Mouse (Mus musculus): ENCODE measurements at regions not wholly inside any gene's neighbourhood (a gene's known extent, or its start where the extent isn't known, plus 50 kb on each side); places are given as distances from the start of the nearest gene placed in this dataset.
A peak's percentile ranks its signal among the peaks of the same experiment; 100 is the strongest.

DNA sequence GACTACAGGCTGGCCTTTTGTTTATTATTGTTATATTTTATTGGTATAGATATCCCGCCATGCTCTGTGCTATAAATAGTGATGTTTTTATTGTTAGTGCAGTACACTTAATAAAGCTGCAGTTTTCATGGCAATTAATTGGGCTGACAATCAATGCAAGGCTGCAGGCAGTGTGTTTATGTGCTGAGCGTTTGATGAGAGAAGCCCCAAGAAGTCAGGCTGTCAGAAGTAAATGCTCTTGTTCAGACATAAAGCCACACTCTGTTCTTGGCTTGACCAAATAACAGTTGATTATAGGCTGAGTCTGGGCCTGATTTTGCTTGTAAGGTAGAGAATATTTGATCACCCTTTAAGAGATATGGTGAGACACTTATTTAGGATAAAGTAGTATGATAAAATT lies 341.4 kb downstream of the Cps1 start:
- Histone ChIP-seq H3K4me2 (replicated peaks; ENCODE audit: low read depth, low read length, severe bottlenecking) (no peak overlapping the region), H3K9ac (ENCODE audit: low read depth, low read length, severe bottlenecking) (no peak overlapping the region), H3K27me3 (ENCODE audit: control insufficient read depth, insufficient read depth, low read length) (no peaks in the 10 kb centered on the region), H3K9me3 (ENCODE audit: control insufficient read depth, low read length) (no peaks in the 10 kb centered on the region), H3K4me1 (ENCODE audit: control insufficient read depth, insufficient read depth, low read length) (no peaks in the 10 kb centered on the region), H3K36me3 (ENCODE audit: control insufficient read depth, insufficient read depth, low read length) (no peaks in the 10 kb centered on the region), H3K27ac (replicated peaks; ENCODE audit: low read depth, low read length) (no peak overlapping the region), H3K4me3 (replicated peaks; ENCODE audit: low read length) (no peak overlapping the region)
- whole genome bisulfite sequencing = 18% methylated on average over 2 of the region's 2 CpGs
- DNase-seq (ENCODE audit: low spot score) (no peak), ATAC-seq (ENCODE audit: low FRiP score, low read depth) (no peak)
- no peak for TF ChIP-seq POLR2A (IDR thresholded peaks at IDR 0.05; ENCODE audit: borderline replicate concordance, extremely low read depth, insufficient read depth, insufficient read length)

DNA sequence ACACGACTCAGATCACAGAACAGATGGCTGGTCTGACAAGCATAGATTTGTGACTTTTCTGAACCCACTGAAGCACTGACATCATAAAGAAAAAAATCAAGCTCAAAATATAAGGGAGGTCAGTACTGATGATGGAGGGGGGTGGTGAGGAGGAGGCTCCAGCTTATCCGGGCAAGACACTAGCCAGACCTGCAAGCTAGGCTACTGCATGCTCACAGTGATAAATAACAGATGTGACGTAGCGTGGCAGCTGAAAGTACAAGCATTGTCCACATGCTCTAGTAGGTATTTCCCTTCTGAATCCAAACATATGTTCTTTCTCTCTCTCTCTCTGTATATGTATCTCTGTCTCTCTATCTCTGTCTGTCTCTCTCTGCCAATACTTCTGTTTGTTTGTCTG lies 342.7 kb downstream of the Cps1 start:
- H3K9me3 ChIP-seq (ENCODE audit: control insufficient read depth, low read length) = no peaks in the 10 kb centered on the region
- H3K27me3 ChIP-seq (ENCODE audit: control insufficient read depth, insufficient read depth, low read length) = no peaks in the 10 kb centered on the region
- TF ChIP-seq POLR2A (IDR thresholded peaks at IDR 0.05; ENCODE audit: borderline replicate concordance, extremely low read depth, insufficient read depth, insufficient read length) = no peak
- no peak overlapping the region for H3K9ac ChIP-seq (ENCODE audit: low read depth, low read length, severe bottlenecking)
- ATAC-seq (ENCODE audit: low FRiP score, low read depth) (no peak), DNase-seq (ENCODE audit: low spot score) (no peak)
- H3K36me3 ChIP-seq (ENCODE audit: control insufficient read depth, insufficient read depth, low read length) = no peaks in the 10 kb centered on the region
- no peak overlapping the region for H3K4me2 ChIP-seq (replicated peaks; ENCODE audit: low read depth, low read length, severe bottlenecking)
- 24% methylated on average over 4 of the region's 4 CpGs for WGBS
- no peak overlapping the region for H3K4me3 ChIP-seq (replicated peaks; ENCODE audit: low read length)
- no peak overlapping the region for H3K27ac ChIP-seq (replicated peaks; ENCODE audit: low read depth, low read length)
- H3K4me1 ChIP-seq (ENCODE audit: control insufficient read depth, insufficient read depth, low read length) = no peaks in the 10 kb centered on the region

DNA sequence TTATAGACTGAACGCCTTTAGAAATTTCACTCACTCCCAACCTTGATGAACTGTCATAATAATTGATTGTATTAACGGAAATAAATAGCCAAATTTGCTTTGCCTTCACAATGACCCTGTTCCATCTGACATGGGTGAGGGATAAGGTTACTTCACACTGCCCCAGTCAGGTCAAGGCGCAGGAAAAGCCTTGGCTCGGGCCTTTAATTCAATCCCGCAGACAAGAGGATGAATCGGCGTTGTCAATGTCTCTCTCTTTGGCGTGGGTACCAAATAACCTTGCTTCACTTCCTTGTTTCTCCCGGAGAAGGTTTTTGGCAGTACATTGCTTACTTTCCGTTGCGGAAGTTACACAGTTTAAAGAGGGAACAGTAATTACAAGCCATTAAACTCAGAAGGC lies 354.2 kb downstream of the Cps1 start:
- Histone ChIP-seq H3K9ac (ENCODE audit: low read depth, low read length, severe bottlenecking) (no peak overlapping the region), H3K4me3 (replicated peaks; ENCODE audit: low read length) (no peak overlapping the region), H3K9me3 (ENCODE audit: control insufficient read depth, low read length) (no peaks in the 10 kb centered on the region), H3K4me1 (ENCODE audit: control insufficient read depth, insufficient read depth, low read length) (no peaks in the 10 kb centered on the region), H3K27ac (replicated peaks; ENCODE audit: low read depth, low read length) (no peak overlapping the region), H3K4me2 (replicated peaks; ENCODE audit: low read depth, low read length, severe bottlenecking) (no peak overlapping the region), H3K27me3 (ENCODE audit: control insufficient read depth, insufficient read depth, low read length) (no peaks in the 10 kb centered on the region), H3K36me3 (ENCODE audit: control insufficient read depth, insufficient read depth, low read length) (no peaks in the 10 kb centered on the region)
- DNase-seq (ENCODE audit: low spot score) (no peak), ATAC-seq (ENCODE audit: low FRiP score, low read depth) (no peak)
- WGBS = 68% methylated on average over 11 of the region's 11 CpGs
- TF ChIP-seq POLR2A (IDR thresholded peaks at IDR 0.05; ENCODE audit: borderline replicate concordance, extremely low read depth, insufficient read depth, insufficient read length) = no peak

DNA sequence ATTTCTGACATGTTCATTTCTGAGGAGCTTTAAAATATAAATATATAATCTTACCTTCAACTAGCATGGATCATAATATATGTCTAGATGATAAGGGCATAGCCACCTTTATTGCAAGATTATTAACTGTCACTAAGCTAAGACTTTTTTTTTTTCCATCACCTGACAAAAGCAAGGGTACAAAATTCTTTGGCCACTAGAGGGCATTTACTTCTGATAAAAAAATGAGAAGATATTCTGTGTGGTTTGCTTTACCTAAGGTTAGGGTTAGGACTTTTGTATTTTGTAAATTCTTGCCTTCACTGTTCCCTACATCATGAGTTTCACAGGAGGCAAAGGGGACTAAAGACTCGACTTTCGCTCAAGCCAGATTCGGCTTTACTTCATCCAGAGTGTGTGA lies 355.1 kb downstream of the Cps1 start:
- Histone ChIP-seq H3K36me3 (ENCODE audit: control insufficient read depth, insufficient read depth, low read length) (no peaks in the 10 kb centered on the region), H3K9me3 (ENCODE audit: control insufficient read depth, low read length) (no peaks in the 10 kb centered on the region), H3K4me3 (replicated peaks; ENCODE audit: low read length) (no peak overlapping the region), H3K27ac (replicated peaks; ENCODE audit: low read depth, low read length) (no peak overlapping the region), H3K27me3 (ENCODE audit: control insufficient read depth, insufficient read depth, low read length) (no peaks in the 10 kb centered on the region), H3K4me1 (ENCODE audit: control insufficient read depth, insufficient read depth, low read length) (no peaks in the 10 kb centered on the region), H3K4me2 (replicated peaks; ENCODE audit: low read depth, low read length, severe bottlenecking) (no peak overlapping the region), H3K9ac (ENCODE audit: low read depth, low read length, severe bottlenecking) (no peak overlapping the region)
- 84% methylated on average over 3 of the region's 3 CpGs for WGBS
- ATAC-seq (ENCODE audit: low FRiP score, low read depth) = no peak
- no peak for TF ChIP-seq POLR2A (IDR thresholded peaks at IDR 0.05; ENCODE audit: borderline replicate concordance, extremely low read depth, insufficient read depth, insufficient read length)
- peak; percentile 12 for DNase-seq (ENCODE audit: low spot score)

DNA sequence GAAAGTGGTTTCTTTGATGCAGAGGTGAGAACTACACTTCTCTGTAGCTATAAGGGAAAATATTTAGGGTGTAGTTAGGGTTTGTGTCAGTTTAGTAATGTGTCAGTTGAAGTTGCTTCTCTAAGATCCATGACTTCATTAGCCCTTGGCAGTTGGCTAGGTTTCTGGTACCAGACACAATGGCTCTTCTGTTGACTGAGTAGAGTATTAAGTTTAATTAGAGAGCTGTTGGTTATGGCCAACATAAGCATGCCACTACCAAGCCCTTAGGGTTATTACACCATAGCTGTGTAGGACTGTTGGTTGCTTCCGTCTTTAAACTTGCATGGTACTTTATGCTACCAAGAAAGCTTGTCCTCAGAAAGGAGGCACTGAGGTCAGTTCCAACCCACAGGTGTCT lies 359.1 kb downstream of the Cps1 start:
- H3K27ac ChIP-seq (replicated peaks; ENCODE audit: low read depth, low read length) = no peak overlapping the region
- no peaks in the 10 kb centered on the region for H3K36me3 ChIP-seq (ENCODE audit: control insufficient read depth, insufficient read depth, low read length)
- ATAC-seq (ENCODE audit: low FRiP score, low read depth) (peak; percentile 30; the same call in 1 of the 2 replicates), DNase-seq (ENCODE audit: low spot score) (peak; percentile 6)
- WGBS = 70% methylated on average over 1 of the region's 1 CpGs
- H3K4me2 ChIP-seq (replicated peaks; ENCODE audit: low read depth, low read length, severe bottlenecking) = no peak overlapping the region
- H3K4me3 ChIP-seq (replicated peaks; ENCODE audit: low read length) = no peak overlapping the region
- no peak overlapping the region for H3K9ac ChIP-seq (ENCODE audit: low read depth, low read length, severe bottlenecking)
- no peaks in the 10 kb centered on the region for H3K27me3 ChIP-seq (ENCODE audit: control insufficient read depth, insufficient read depth, low read length)
- H3K9me3 ChIP-seq (ENCODE audit: control insufficient read depth, low read length) = no peaks in the 10 kb centered on the region
- no peak for TF ChIP-seq POLR2A (IDR thresholded peaks at IDR 0.05; ENCODE audit: borderline replicate concordance, extremely low read depth, insufficient read depth, insufficient read length)
- no peaks in the 10 kb centered on the region for H3K4me1 ChIP-seq (ENCODE audit: control insufficient read depth, insufficient read depth, low read length)

DNA sequence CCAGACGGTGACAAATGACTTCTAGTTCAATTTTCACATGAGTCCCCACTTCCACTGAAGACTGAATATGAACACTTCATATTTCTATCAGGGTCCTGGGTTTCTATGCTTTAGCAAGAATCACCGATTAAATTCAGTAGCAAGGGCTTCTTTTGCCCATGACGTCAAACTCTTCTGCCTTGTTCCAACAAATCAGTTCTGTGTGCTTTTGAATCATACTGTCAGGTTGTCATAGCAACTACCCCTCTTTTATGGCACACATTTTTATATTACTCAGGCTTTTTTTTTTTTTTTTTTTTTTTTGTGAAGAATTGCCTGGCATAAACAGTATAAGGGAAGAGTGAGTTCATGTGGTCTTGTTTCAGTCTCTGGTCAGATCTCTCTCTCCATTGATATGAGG lies 381.3 kb downstream of the Cps1 start:
- H3K27me3 ChIP-seq (ENCODE audit: control insufficient read depth, insufficient read depth, low read length) = no peaks in the 10 kb centered on the region
- ATAC-seq (ENCODE audit: low FRiP score, low read depth) (no peak), DNase-seq (ENCODE audit: low spot score) (no peak)
- H3K4me2 ChIP-seq (replicated peaks; ENCODE audit: low read depth, low read length, severe bottlenecking) = no peak overlapping the region
- no peaks in the 10 kb centered on the region for H3K4me1 ChIP-seq (ENCODE audit: control insufficient read depth, insufficient read depth, low read length)
- H3K4me3 ChIP-seq (replicated peaks; ENCODE audit: low read length) = no peak overlapping the region
- WGBS = 86% methylated on average over 3 of the region's 3 CpGs
- H3K9ac ChIP-seq (ENCODE audit: low read depth, low read length, severe bottlenecking) = no peak overlapping the region
- no peaks in the 10 kb centered on the region for H3K36me3 ChIP-seq (ENCODE audit: control insufficient read depth, insufficient read depth, low read length)
- no peaks in the 10 kb centered on the region for H3K9me3 ChIP-seq (ENCODE audit: control insufficient read depth, low read length)
- TF ChIP-seq POLR2A (IDR thresholded peaks at IDR 0.05; ENCODE audit: borderline replicate concordance, extremely low read depth, insufficient read depth, insufficient read length) = no peak
- no peak overlapping the region for H3K27ac ChIP-seq (replicated peaks; ENCODE audit: low read depth, low read length)

All from limb, embryonic 14.5 days (tissue).